Comparison of ENCODE assay signal across 9 mouse cellular contexts in genomic region chr19:45283302-45283701, GRCm38 (mm10). TPM values are rescaled to one million over a fixed set of nuclear protein-coding genes. Genes with fewer than 3 reads are reported as not detected.
A peak's percentile ranks its signal among the peaks of the same experiment; 100 is the strongest.
DNase-seq lines count a peak whose midpoint lies in the region; ATAC-seq lines count a peak whose summit lies in the region.
"Had no signal": no experiment of that assay in that cellular context is flagged by ENCODE, and none has a peak within 500 bp of the region (broad histone marks: within the 10 kb centered on the region; RNA-seq: fewer than 3 reads in every experiment).

No protein-coding gene starts in this region.

- ATAC-seq in hindbrain, embryonic 13.5 days (ENCODE audit: low FRiP score), result no peak
- no peak for ATAC-seq in limb, embryonic 12.5 days (ENCODE audit: insufficient number of reproducible peaks, insufficient read depth, low FRiP score, low TSS enrichment, low read depth)
- ATAC-seq in erythroblast, adult 5-6 weeks (replicated peaks; ENCODE audit: low FRiP score, poor library complexity, severe bottlenecking), result no peak

- H3K4me3 ChIP-seq in hindbrain, embryonic 13.5 days, result no peak overlapping the region
- H3K4me3 ChIP-seq in limb, embryonic 12.5 days (replicated peaks), result no peak overlapping the region

- H3K9me3 ChIP-seq in hindbrain, embryonic 13.5 days, result no peaks in the 10 kb centered on the region
- no peaks in the 10 kb centered on the region for H3K9me3 ChIP-seq in limb, embryonic 12.5 days

- peak overlapping the region; percentile 39; the same call in 1 of the 2 replicates for H3K9ac ChIP-seq in hindbrain, embryonic 13.5 days
- no peak overlapping the region for H3K9ac ChIP-seq in limb, embryonic 12.5 days (replicated peaks)

- peaks cover 16% of the 10 kb centered on the region for H3K27me3 ChIP-seq in hindbrain, embryonic 13.5 days
- peaks cover 20% of the 10 kb centered on the region for H3K27me3 ChIP-seq in limb, embryonic 12.5 days

- H3K27ac ChIP-seq in hindbrain, embryonic 13.5 days, result 0 out of 2 replicates have a peak overlapping the region, but pooled peaks have one; percentile 18
- H3K27ac ChIP-seq in limb, embryonic 12.5 days, result no peak overlapping the region

- H3K36me3 ChIP-seq in hindbrain, embryonic 13.5 days, result no peaks in the 10 kb centered on the region
- H3K36me3 ChIP-seq in limb, embryonic 12.5 days, result no peaks in the 10 kb centered on the region

- H3K4me2 ChIP-seq in hindbrain, embryonic 13.5 days, result peak overlapping the region; percentile 30; the same call in 1 of the 2 replicates
- peak overlapping the region; percentile 30; the same call in 1 of the 2 replicates for H3K4me2 ChIP-seq in limb, embryonic 12.5 days

- DNase-seq in B cell, adult 2 months, result peak; percentile 67 to 71
- peak; percentile 43 for DNase-seq in MEL-GATA-1-ER (ENCODE audit: extremely low read depth, low read depth)
- DNase-seq in cerebellum, adult 9-10 months, result peak; percentile 81
- peak; percentile 70 to 74 for DNase-seq in frontal cortex, postnatal 36 days (ENCODE audit: low spot score in 2 of 2)
- peak; percentile 76 for DNase-seq in retina, postnatal 1 day

- peaks cover 14% of the 10 kb centered on the region for H3K4me1 ChIP-seq in hindbrain, embryonic 13.5 days (replicated peaks)
- H3K4me1 ChIP-seq in limb, embryonic 12.5 days (replicated peaks), result no peaks in the 10 kb centered on the region

- 7% methylated on average over 10 of the region's 10 CpGs for WGBS in hindbrain, embryonic 13.5 days
- 3% methylated on average over 10 of the region's 10 CpGs for WGBS in limb, embryonic 12.5 days

RNA-seq across cellular contexts. Expression of gene Lbx1, which starts 47.7 kb away (rescaled TPM):
- 9.5 and 11.8 TPM in 2 replicates for polyA plus RNA-seq in hindbrain, embryonic 13.5 days (2015; fragmentation: Nextera tagmentation; extraction: Ambion mirVana)
- polyA plus RNA-seq in limb, embryonic 12.5 days (2016; fragmentation: Nextera tagmentation; extraction: Ambion mirVana), result 2.8 and 3.1 TPM in 2 replicates
- total RNA-seq in erythroblast, adult 5-6 weeks (2015; ENCODE audit: low replicate concordance), result not detected in 2 replicates
- total RNA-seq in erythroblast, adult 5-6 weeks (2017; ENCODE audit: low replicate concordance), result not detected in 2 replicates
- total RNA-seq: layer of hippocampus, adult 8-10 months had no signal
